Mouse (Mus musculus): ENCODE measurements around the gene Ap3b1.
A peak's percentile ranks its signal among the peaks of the same experiment; 100 is the strongest.
"Not testable (repeated sequence)": the region's sequence is repeated elsewhere in the genome, so short reads cannot be mapped to it uniquely, and the experiment has no call there.

Ap3b1 gene

GRCm38 (mm10) chr13:94358401-94359265 is at the start of gene Ap3b1:
TSS of gene Ap3b1 (plus strand) at chr13:94358960.
- peak; percentile 65 for DNase-seq (ENCODE audit: low read depth)

DNA sequence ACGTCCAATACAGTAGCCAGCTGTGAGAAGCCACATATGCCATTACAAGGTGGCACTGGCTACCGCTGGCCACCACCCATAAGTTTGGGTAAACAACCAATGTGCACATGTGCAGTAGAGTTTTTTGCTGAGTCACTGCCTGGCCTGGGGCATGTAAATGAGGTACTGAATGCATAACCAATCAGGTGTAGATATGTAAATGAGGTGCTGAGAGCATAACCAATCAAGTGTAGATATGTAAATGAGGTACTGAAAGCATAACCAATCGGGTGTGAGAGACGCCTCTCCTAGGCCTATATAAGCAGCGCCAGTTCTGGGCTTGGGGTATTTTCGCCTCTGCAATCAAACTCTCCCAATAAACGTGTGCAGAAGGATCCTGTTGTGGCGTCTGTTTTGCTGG is 45.9 kb upstream of the Ap3b1 start:
- not testable (repeated sequence) for DNase-seq (ENCODE audit: low read depth)

DNA sequence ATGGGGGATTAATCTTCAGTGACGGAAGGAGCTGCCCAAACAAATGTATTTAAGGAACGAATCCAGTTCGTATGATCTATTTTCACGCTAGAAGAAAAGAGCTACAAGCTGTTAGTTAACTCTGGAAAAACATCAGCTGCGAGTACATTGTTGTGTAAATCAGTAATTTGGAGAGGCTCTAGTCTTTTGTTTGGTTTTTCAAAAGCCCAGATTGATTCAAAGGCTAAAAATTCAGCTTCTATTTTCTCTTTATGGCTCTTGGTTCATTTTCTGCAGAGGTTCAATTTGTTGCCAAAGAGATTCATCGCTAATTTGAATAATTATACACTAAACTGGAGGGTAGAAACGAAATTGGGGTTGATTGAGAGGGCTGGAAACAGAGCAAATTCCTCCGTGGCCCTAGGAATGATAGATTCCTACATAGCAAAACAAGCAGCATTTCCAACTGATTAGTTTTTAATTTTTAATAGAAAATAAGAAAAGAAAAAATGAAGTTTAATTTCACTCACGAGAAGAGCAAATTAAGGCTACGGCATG is 41.7 kb upstream of the Ap3b1 start:
- DNase-seq (ENCODE audit: low read depth), result no peak

DNA sequence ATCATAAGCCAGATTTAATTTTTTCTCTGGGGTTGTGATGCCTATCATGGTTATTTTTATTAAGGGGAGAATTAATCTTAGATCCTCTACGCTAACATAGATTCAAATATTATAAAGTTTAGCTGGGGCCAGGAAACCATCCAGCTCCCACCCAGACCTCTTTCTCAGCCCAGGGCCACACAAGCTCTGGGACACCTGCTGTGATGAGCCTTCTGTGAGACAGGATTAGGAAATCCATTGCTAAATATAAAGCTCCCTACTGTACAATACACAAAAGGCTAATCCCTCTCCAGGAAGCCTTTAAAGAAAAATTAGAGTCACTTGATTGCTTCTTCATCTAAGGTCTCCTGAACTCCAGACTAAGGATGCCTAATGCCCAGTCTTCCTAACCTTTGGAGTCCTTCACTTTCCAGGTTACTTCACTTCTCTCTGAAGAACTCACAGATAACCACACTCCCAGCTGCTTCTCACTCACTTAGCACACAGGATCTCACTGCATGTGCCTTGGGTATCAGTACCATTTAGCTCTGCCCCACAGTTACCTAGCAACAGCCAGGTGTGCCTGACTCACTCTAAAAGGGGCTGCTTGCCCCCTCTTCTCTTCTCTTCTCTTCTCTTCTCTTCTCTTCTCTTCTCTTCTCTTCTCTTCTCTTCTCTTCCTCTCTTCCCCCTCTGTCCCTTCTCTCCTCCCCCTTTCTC is 37.5 kb upstream of the Ap3b1 start:
- DNase-seq (ENCODE audit: low read depth), result no peak

- DNase-seq (ENCODE audit: low read depth), result no peak
Observed at GRCm38 (mm10) chr13:94322475-94322874, 36.3 kb upstream of the Ap3b1 start.

- no peak for DNase-seq (ENCODE audit: low read depth)
Observed at GRCm38 (mm10) chr13:94328063-94328462, 30.7 kb upstream of the Ap3b1 start.

- DNase-seq (ENCODE audit: low read depth), result not testable (repeated sequence)
Observed at GRCm38 (mm10) chr13:94329005-94329404, 29.8 kb upstream of the Ap3b1 start.

- DNase-seq (ENCODE audit: low read depth), result no peak
Observed at GRCm38 (mm10) chr13:94330392-94330979, 28.3 kb upstream of the Ap3b1 start.

- DNase-seq (ENCODE audit: low read depth), result no peak
Observed at GRCm38 (mm10) chr13:94338357-94338756, 20.4 kb upstream of the Ap3b1 start.

GRCm38 (mm10) chr13:94343192-94343591 is 15.6 kb upstream of the Ap3b1 start:
- no peak for DNase-seq (ENCODE audit: low read depth)

GRCm38 (mm10) chr13:94344600-94344999 is 14.2 kb upstream of the Ap3b1 start:
- not testable (repeated sequence) for DNase-seq (ENCODE audit: low read depth)

DNA sequence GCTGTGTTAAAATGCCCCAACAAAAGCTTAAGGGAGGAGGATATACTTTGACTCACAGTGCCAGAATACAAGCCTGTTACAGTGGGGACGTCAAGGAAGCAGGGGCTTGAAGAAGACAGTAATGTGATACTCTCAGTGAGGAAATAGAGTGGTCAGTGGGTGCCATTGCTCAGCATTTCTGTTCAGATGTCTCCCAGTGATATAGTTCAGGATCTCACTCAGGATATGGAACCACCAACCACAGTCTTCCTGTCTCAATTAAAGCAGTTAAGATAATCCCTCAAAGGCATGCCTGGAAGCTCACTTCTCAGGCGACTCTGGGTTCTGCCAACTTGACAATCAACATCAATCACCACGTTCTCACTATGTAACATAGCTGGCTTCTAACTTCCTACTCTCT is 4.2 kb upstream of the Ap3b1 start:
- no peak for DNase-seq (ENCODE audit: low read depth)

DNA sequence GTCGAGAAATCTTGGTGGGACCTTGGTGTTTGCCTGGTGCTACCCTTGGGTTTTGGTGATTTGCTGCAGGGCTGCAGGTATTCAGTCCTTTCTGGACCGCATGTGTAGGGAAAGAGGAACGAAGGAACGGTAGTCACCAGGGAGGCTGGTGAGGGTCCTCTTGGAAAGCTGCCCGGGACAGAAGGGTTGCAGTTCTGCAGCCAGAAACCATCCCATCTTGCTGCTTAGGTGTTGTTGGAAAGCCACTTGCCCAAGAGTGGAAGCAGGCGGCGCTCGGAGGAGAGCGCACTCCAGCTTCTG is 709 bp upstream of the Ap3b1 start:
- no peak for DNase-seq (ENCODE audit: low read depth)

GRCm38 (mm10) chr13:94359282-94359920 is 641 bp downstream of the Ap3b1 start:
- no peak for DNase-seq (ENCODE audit: low read depth)

DNA sequence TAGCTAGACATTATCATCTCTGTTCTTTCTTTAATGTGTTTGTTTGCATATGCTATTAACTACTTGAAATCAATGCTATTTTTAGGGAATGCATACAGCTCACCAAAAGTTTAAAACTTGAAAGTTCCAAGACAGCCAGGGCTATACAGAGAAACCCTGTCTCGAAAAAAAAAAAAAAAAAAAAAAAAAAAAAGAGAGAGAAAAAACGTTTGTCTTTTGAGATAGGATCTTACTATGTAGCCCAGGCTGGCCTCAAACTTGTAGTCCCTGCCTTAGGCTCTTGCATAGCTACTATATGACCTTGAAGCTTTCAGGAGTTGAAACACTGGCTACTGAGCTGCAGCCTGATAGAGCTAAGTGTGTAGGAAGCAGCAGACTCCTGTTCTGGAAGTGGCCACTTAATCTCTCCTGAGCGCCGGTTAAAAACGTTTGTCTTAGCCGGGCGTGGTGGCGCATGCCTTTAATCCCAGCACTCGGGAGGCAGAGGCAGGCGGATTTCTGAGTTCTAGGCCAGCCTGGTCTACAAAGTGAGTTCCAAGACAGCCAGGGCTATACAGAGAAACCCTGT is 2.3 kb downstream of the Ap3b1 start:
- DNase-seq (ENCODE audit: low read depth), result not testable (repeated sequence)

GRCm38 (mm10) chr13:94364336-94364735 is 5.6 kb downstream of the Ap3b1 start:
- DNase-seq (ENCODE audit: low read depth), result no peak

DNA sequence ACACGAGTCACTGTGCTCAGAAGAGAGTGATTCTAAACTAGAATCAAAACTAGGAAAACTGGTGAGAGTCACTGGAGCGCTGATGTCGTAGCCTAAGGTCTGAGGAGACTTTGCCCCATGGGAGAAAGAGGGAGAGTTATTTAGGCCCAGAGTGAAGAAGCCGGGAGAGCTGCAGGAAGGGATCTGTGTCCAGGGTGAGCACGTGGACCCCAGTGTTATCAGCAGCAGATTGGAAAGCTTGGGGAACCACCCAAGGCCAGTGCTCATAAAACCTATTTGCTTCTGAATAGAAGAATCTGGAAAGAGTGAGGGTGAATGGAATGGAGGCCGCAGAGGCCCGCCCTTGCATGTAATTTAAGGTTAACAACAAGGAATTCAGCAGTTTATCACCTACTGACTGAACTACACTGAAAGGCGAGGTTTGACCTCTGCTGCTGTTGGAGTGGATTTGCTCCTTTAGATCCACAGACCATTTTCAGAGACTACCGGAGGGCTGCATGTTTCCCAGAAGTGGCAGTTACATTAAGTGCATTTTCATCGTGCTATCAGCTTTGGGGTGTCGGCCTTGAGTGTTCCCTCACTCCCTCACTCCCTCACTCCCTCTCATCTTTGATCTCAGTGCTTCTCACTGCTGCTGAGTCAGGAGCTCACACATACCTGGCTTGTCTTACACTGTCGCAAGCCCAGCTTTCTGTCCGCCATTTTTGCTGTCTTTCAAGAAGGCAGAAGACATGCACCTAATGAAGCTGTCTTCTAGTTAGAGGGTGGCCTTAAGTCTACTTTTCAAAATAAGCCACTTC is 6.5 kb downstream of the Ap3b1 start:
- DNase-seq (ENCODE audit: low read depth), result peak; percentile 27

DNA sequence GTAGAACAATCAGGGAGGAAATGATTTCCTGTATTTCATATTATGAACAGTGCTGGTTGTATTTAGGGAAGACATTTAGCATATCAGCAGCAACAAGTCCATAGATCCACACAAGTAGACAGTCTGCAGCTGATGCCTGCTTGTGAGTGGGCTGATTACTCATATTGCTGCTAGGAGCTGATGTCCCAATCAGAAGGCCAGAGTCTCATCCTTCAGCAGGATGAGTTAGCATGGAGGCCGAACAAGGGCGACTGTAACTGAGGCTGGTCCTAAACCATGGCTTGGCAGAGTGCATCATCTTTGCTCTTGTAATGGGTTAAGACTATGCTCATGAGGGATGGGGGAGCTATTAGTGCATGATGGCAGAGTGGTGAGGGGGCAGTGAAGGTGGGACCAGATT is 9.1 kb downstream of the Ap3b1 start:
- DNase-seq (ENCODE audit: low read depth), result no peak

DNA sequence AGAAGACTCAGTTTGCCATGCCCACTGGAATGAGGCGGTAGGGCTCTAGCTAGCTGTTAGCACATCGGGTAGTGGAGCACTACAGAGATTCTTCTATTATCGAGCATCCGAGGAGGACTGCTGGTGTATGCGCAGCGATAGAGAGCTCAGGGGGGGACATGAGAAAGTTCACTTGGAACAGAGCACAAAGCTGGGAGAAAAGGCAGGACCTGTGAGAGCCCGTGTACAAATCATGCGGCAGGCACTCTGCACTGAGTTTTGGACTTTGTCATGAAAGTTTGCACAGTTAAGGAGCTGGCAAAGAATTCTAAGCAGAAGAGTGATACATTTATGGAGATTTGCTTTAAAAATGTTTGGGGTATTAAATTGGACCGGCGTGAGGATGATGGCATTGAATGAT is 11.8 kb downstream of the Ap3b1 start:
- DNase-seq (ENCODE audit: low read depth), result no peak

- DNase-seq (ENCODE audit: low read depth), result no peak
Observed at GRCm38 (mm10) chr13:94372066-94372465, 13.3 kb downstream of the Ap3b1 start.

- DNase-seq (ENCODE audit: low read depth), result no peak
Observed at GRCm38 (mm10) chr13:94374131-94374530, 15.4 kb downstream of the Ap3b1 start.

Measured in c-Kit-positive CD71-positive TER-119-negative erythroid progenitor cells, embryonic 14.5 days (primary cell).